Mouse (Mus musculus): Measurements from ENCODE around the gene Bcl9.

- TF ChIP-seq FOSL1 (IDR thresholded peaks at IDR 0.05; ENCODE audit: insufficient read depth, low read length, poor library complexity, severe bottlenecking) (no peak), CTCF (IDR thresholded peaks at IDR 0.05; ENCODE audit: control insufficient read depth, insufficient read depth, insufficient read length) (no peak), MAX (IDR thresholded peaks at IDR 0.05) (no peak), USF1 (IDR thresholded peaks at IDR 0.05; ENCODE audit: low read depth) (no peak), CEBPB (IDR thresholded peaks at IDR 0.05; ENCODE audit: low read depth) (no peak), MYOG (IDR thresholded peaks at IDR 0.05; ENCODE audit: control insufficient read depth, extremely low read depth, insufficient read length) (no peak)
Measured at GRCm38 (mm10) chr3:97262235-97262634, 35.5 kb downstream of the Bcl9 start.
